Comparison of ENCODE assay signal across 20 mouse cellular contexts in the genomic region with DNA sequence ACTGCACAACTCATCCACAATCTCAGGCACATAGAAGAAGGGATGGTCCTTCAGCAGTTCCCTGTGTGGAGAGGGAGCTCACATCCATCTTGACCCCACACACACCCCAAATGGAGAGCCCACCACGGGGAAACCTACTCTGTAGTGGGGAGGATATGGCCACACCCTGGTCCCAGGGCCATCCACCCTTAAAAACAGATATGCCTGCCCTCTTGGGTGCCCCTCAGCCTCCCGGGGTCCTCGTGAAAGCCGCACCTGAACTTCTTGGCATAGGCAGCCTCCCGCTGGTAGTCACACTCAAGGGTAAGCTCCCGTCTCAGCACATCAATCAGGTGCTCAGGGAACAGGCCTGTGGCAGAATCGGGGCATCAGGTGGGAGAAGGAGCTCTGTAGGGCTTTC.
"Had no signal": no experiment of that assay in that cellular context is flagged by ENCODE, and none has a peak within 500 bp of the region (broad histone marks: within the 10 kb centered on the region; RNA-seq: fewer than 3 reads in every experiment).

No protein-coding gene starts in this region.

- H3K4me3 ChIP-seq: heart, embryonic 10.5 days; heart, embryonic 13.5 days; heart, embryonic 15.5 days; hindbrain, embryonic 13.5 days; hindbrain, embryonic 15.5 days; limb, embryonic 13.5 days; limb, embryonic 15.5 days; liver, embryonic 12.5 days had no signal

- H3K27ac ChIP-seq: heart, embryonic 10.5 days; heart, embryonic 13.5 days; heart, embryonic 15.5 days; hindbrain, embryonic 13.5 days; hindbrain, embryonic 15.5 days; hindbrain, postnatal 0 days; limb, embryonic 13.5 days; limb, embryonic 15.5 days; liver, embryonic 12.5 days; liver, embryonic 14.5 days had no signal

- DNase-seq: gastrocnemius, postnatal 10 days; gastrocnemius, postnatal 25 days; heart, adult 18-20 months; kidney, adult 11 months; kidney, adult 8-10 months; kidney, postnatal 10 days; kidney, postnatal 36 days; layer of hippocampus, adult 9-11 months; layer of hippocampus, postnatal 36 days; left cerebral cortex, postnatal 4 days had no signal
